Mouse (Mus musculus) kidney, adult 2 months (tissue): ENCODE measurements at regions not wholly inside any gene's neighbourhood (a gene's known extent, or its start where the extent isn't known, plus 50 kb on each side); places are given as distances from the start of the nearest gene placed in this dataset.

Source experiments
- CTCF ChIP-seq: fragments of 200-500 bp; conservative IDR thresholded peaks from 2 replicates; pipeline ENCODE4 v1.5.1; 2011; ENCODE audit warnings: low read depth, mild to moderate bottlenecking, control low read depth, low read length, moderate library complexity, mixed read lengths; ENCODE audit not compliant: insufficient read depth, insufficient read length
- POLR2A ChIP-seq: fragments of 200-500 bp; IDR thresholded peaks from one replicate; pipeline ENCODE4 v1.6.1; 2011; ENCODE audit warnings: low read depth, low read length, control low read depth

DNA sequence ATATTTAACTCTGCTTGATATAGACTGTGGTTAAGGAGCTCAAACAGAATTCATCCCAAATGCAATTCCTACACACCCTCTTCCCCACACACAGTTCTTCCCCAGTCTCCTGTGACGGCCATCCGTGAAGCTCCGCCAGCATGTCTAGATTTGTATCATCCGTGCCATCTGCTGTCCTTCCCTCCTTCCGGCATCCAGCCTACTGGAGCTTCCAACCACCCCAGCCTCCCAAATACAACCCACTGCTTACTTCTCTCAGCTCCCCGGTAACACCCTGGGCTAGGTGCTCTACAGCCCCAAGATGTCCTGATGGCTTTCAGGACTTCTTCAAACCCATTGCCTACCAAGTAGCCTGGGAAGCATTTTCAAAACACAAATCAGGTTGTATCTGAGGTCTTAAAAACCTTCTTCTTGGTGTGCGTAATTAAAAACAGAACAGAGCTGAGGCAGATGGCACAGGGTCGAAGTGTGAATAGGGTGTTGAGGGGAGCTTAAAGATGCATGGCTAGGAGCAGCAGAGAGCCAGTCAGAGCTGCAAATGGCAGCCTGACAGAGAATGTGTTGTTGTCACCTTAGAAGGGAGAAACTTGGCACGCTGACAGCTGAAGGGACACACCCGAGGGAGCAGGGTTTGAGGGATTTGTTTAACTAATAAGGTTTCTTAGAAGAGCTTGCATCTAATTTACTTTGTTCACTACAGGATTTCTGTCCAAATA is 134.8 kb downstream of the Aipl1 start:
- TF ChIP-seq CTCF: no peak
- no peak for TF ChIP-seq POLR2A
